Mouse (Mus musculus): ENCODE measurements around the gene Slc29a2. TPM values are rescaled to one million over a fixed set of nuclear protein-coding genes. Genes with fewer than 3 reads are reported as not detected.

Gene Slc29a2
- polyA plus RNA-seq (2015; fragmentation: Nextera tagmentation; extraction: Ambion mirVana): 5.1 and 6.5 TPM in 2 replicates

DNA sequence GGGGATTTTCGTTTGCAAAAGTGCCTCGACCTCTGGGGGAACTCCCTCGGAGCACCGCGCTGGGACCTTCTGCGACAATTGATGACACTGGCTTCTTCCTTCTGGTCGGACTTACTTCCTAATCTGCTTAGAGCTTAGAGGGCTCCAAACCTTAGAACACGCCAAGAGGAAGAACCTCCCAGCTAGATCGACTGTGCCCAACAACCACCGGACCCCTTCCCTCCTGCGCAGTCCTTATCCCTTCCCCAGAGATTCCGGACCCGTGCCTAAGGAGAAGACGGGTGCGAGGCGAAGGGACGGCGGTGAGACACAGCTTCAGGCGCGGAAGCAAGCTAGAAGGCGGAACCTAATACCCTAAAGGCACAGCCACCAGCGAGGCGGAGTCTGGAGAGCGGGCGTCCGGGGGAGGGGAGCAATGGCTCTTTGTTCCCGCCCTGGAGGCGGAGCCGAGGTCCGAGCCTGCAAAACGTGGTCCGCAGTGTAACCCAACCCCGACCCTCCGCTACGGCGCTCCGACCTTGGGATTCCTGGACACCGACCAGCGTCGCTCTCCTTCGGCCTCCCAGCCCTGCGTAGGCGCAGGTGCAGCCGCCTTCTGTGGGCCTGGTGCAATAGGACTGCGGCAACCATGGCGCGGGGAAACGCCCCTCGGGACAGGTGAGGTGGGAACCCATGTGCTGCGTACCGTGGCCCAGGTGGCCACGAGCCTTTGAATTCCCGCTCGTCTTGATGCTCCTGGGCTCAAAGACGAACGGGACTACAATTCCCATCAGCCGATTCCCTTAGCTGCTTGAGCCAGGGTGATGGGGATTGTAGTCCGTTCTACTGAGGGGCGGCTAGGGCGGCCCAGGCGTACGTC, at the start of gene Slc29a2:
Slc29a2 (plus strand) TSS at position 240 of the 859 bp plus-strand sequence.

GRCm38 (mm10) chr19:4990256-4990625, 33.4 kb upstream of the Slc29a2 start, which contains the start of gene Npas4:
Npas4 (minus strand) TSS chr19:4990316.

DNA sequence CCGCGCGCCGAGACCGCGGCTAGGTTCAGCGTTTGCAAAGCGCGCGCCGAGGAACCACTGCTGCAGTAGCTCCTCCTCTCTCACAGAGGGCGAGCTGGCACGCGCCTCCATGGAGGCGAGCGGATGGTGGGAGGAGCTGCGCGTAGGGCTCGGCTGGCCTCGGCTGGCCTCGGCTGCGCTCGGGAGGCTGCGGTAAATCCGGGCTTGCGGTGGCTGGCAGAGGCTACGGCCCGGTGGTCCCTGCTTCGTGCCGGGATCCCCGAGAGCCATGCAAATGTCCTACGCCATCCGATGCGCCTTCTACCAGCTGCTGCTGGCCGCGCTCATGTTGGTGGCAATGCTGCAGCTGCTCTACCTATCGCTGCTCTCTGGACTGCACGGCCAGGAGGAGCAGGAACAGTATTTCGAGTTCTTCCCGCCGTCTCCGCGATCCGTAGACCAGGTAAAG, 15.1 kb downstream of the Slc29a2 start, which contains the start of the genes B4gat1 and AC124502.3:
B4gat1 (plus strand) TSS at position 118 of the 448 bp plus-strand sequence.
AC124502.3 (plus strand) TSS at position 183 of the 448 bp plus-strand sequence.

GRCm38 (mm10) chr19:5040862-5041523, 17.3 kb downstream of the Slc29a2 start, which contains the start of gene Brms1:
Brms1 (plus strand) TSS chr19:5041354.

DNA sequence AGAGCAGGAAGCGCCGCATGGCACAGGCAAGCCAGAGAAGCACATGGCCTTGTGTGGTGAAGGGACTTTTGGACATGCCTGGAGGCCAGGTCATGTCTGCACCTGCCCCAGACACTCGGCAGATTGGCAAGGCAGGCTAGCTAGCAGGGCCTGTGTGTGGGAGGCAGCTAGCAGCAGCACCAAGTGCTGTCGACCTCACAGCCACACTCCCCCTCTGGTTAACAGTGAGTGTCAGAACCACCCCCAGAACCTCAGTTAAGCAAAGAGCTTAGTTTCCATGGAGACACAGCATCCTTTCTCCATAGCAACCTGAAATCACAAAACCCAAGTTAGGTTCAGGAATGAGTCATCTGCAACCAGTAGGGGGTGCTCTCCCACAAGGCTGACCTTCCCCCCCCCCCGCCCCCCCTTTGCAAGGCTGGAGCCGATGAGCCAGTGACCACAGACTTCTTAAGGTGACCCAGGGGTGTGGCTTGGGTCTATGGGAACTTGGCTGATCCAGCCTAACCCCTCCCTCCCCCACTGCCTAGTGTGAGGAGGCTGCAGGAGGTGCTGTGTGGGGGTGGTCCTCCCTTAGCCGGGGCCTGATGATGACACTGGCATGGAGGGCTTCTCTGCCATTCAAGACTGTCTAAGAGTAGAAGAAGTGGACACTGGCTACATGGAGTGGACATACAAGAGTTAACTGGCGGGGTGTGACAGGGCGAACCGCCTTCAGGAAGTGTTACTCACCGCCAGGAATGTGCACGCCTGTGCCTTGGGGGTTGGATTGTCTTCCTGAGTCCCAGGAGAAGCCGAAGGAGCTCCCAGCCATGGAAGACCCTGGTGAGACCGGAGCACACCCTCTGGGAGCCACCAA, 26.6 kb downstream of the Slc29a2 start, which contains the start of gene Rin1:
Rin1 (plus strand) TSS at position 435 of the 859 bp plus-strand sequence.

DNA sequence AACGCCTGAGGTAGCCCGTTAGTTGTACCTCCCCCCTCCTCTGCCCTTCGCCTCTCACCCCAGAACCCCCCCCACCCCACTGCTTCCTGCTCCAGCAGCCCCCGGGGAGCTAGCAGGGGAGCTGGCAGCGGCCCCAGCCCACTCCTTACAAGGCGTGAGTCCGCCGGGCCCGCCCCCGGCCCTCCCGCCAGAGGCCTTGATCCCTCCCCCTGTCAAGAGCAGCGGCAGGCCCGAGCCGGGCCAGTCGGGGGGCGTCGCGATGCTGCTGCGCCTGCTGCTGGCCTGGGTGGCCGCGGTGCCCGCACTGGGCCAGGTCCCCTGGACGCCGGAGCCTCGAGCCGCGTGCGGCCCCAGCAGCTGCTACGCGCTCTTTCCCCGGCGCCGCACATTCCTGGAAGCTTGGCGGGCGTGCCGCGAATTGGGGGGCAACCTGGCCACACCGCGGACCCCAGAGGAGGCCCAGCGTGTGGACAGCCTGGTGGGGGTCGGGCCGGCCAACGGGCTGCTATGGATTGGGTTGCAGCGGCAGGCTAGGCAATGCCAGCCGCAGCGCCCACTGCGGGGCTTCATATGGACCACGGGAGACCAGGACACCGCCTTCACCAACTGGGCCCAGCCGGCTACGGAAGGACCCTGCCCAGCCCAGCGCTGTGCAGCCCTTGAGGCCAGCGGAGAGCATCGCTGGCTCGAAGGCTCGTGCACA, 44.4 kb downstream of the Slc29a2 start, which contains the start of gene Cd248:
Cd248 (plus strand) TSS at position 212 of the 703 bp plus-strand sequence.

Other genes with a start within 250 kb of the Slc29a2 start
- 25.4 and 26.0 TPM in 2 replicates for gene Rbm4, start 230.0 kb upstream of the Slc29a2 start, polyA plus RNA-seq (2015; fragmentation: Nextera tagmentation; extraction: Ambion mirVana)
- 17.9 and 19.5 TPM in 2 replicates for gene Gm21992, start 212.2 kb upstream of the Slc29a2 start, polyA plus RNA-seq (2015; fragmentation: Nextera tagmentation; extraction: Ambion mirVana)
- 17.5 and 22.4 TPM in 2 replicates for gene Rbm14, start 212.2 kb upstream of the Slc29a2 start, polyA plus RNA-seq (2015; fragmentation: Nextera tagmentation; extraction: Ambion mirVana)
- gene Ccs, start 184.5 kb upstream of the Slc29a2 start, polyA plus RNA-seq (2015; fragmentation: Nextera tagmentation; extraction: Ambion mirVana): 38.7 and 46.0 TPM in 2 replicates
- gene Ccdc87, start 184.5 kb upstream of the Slc29a2 start, polyA plus RNA-seq (2015; fragmentation: Nextera tagmentation; extraction: Ambion mirVana): not detected in 2 replicates
- gene Ctsf, start 168.7 kb upstream of the Slc29a2 start, polyA plus RNA-seq (2015; fragmentation: Nextera tagmentation; extraction: Ambion mirVana): 47.9 and 54.9 TPM in 2 replicates
- 751 and 907 TPM in 2 replicates for gene Actn3, start 146.0 kb upstream of the Slc29a2 start, polyA plus RNA-seq (2015; fragmentation: Nextera tagmentation; extraction: Ambion mirVana)
- 5.1 and 5.9 TPM in 2 replicates for gene Zdhhc24, start 145.2 kb upstream of the Slc29a2 start, polyA plus RNA-seq (2015; fragmentation: Nextera tagmentation; extraction: Ambion mirVana)
- gene Bbs1, start 117.2 kb upstream of the Slc29a2 start, polyA plus RNA-seq (2015; fragmentation: Nextera tagmentation; extraction: Ambion mirVana): 0.87 and 1.1 TPM in 2 replicates
- gene Dpp3, start 95.6 kb upstream of the Slc29a2 start, polyA plus RNA-seq (2015; fragmentation: Nextera tagmentation; extraction: Ambion mirVana): 46.4 and 52.9 TPM in 2 replicates
- 0.57 and 0.77 TPM in 2 replicates for gene Peli3, start 80.7 kb upstream of the Slc29a2 start, polyA plus RNA-seq (2015; fragmentation: Nextera tagmentation; extraction: Ambion mirVana)
- gene Mrpl11, start 61.7 kb upstream of the Slc29a2 start, polyA plus RNA-seq (2015; fragmentation: Nextera tagmentation; extraction: Ambion mirVana): 105 and 106 TPM in 2 replicates
- gene Npas4, start 33.5 kb upstream of the Slc29a2 start, polyA plus RNA-seq (2015; fragmentation: Nextera tagmentation; extraction: Ambion mirVana): not detected in 2 replicates
- 30.5 and 36.4 TPM in 2 replicates for gene B4gat1, start 15.0 kb downstream of the Slc29a2 start, polyA plus RNA-seq (2015; fragmentation: Nextera tagmentation; extraction: Ambion mirVana)
- gene AC124502.3, start 15.0 kb downstream of the Slc29a2 start, polyA plus RNA-seq (2015; fragmentation: Nextera tagmentation; extraction: Ambion mirVana): 0.21 and 2.1 TPM in 2 replicates
- gene Brms1, start 17.5 kb downstream of the Slc29a2 start, polyA plus RNA-seq (2015; fragmentation: Nextera tagmentation; extraction: Ambion mirVana): 16.9 and 21.0 TPM in 2 replicates
- 1.6 and 1.7 TPM in 2 replicates for gene Rin1, start 26.6 kb downstream of the Slc29a2 start, polyA plus RNA-seq (2015; fragmentation: Nextera tagmentation; extraction: Ambion mirVana)
- 37.7 and 59.2 TPM in 2 replicates for gene Cd248, start 44.2 kb downstream of the Slc29a2 start, polyA plus RNA-seq (2015; fragmentation: Nextera tagmentation; extraction: Ambion mirVana)
- gene Tmem151a, start 61.7 kb downstream of the Slc29a2 start, polyA plus RNA-seq (2015; fragmentation: Nextera tagmentation; extraction: Ambion mirVana): 0.34 and 0.72 TPM in 2 replicates
- 95.0 and 101 TPM in 2 replicates for gene Yif1a, start 64.7 kb downstream of the Slc29a2 start, polyA plus RNA-seq (2015; fragmentation: Nextera tagmentation; extraction: Ambion mirVana)
- 0.88 and 0.91 TPM in 2 replicates for gene Cnih2, start 74.7 kb downstream of the Slc29a2 start, polyA plus RNA-seq (2015; fragmentation: Nextera tagmentation; extraction: Ambion mirVana)
- gene Rab1b, start 83.2 kb downstream of the Slc29a2 start, polyA plus RNA-seq (2015; fragmentation: Nextera tagmentation; extraction: Ambion mirVana): 174 and 198 TPM in 2 replicates
- 11.7 and 12.5 TPM in 2 replicates for gene Klc2, start 94.7 kb downstream of the Slc29a2 start, polyA plus RNA-seq (2015; fragmentation: Nextera tagmentation; extraction: Ambion mirVana)
- gene Pacs1, start 249.3 kb downstream of the Slc29a2 start, polyA plus RNA-seq (2015; fragmentation: Nextera tagmentation; extraction: Ambion mirVana): 6.6 and 7.4 TPM in 2 replicates

Measured in skeletal muscle tissue, postnatal 0 days (tissue).